ENCODE assay signal across 9 mouse cellular contexts in genomic region chr1:106145055-106145454, GRCm38 (mm10).
"Had no signal": no experiment of that assay in that cellular context is flagged by ENCODE, and none has a peak within 500 bp of the region (broad histone marks: within the 10 kb centered on the region; RNA-seq: fewer than 3 reads in every experiment).

No protein-coding gene starts in this region.

- ATAC-seq: liver, postnatal 0 days had no signal

- DNase-seq: kidney, adult 8-10 months; kidney, postnatal 10 days; kidney, postnatal 4 days; left cerebral cortex, postnatal 4 days; liver, postnatal 0 days; lung, embryonic 14.5 days; midbrain, embryonic 14.5 days; thymus, adult 18-20 months; thymus, postnatal 36 days had no signal
